Mouse (Mus musculus): ENCODE results near the gene Kcnab1. TPM values are rescaled to one million over a fixed set of nuclear protein-coding genes. Genes with fewer than 3 reads are reported as not detected.
A peak's percentile ranks its signal among the peaks of the same experiment; 100 is the strongest.

Kcnab1 gene
- polyA plus RNA-seq, 2 experiments: 4.2 to 9.2 TPM

DNA sequence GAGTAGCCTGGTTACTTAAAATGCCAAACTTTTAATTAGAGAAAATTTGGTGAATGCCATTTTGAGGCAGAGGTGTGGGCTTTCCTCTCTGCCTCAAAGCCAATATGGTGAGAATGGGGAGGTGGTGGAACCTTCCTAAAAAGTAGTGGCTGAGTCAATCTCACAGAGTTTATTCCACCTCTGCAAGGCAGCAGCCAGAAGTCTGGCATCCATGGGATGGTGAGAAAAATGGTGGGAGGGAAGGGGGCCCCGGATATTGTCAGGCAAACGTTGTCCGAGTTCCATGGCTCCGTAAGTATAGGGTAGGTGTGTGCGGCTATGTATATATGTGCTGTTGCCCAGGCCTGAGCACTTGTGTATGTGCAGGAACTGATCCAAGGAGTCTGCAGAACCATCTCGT, 6.0 kb downstream of the Kcnab1 start:
- no peak for ATAC-seq (ENCODE audit: low FRiP score, low read depth)
- no peak overlapping the region for H3K4me2 ChIP-seq (replicated peaks; ENCODE audit: low read depth, low read length, severe bottlenecking)
- H3K9me3 ChIP-seq (ENCODE audit: control insufficient read depth, low read length): no peaks in the 10 kb centered on the region
- H3K27me3 ChIP-seq (ENCODE audit: control insufficient read depth, insufficient read depth, low read length): no peaks in the 10 kb centered on the region
- no peak overlapping the region for H3K4me3 ChIP-seq (replicated peaks; ENCODE audit: low read length)
- H3K4me1 ChIP-seq (ENCODE audit: control insufficient read depth, insufficient read depth, low read length): peaks cover 10% of the 10 kb centered on the region
- H3K9ac ChIP-seq (ENCODE audit: low read depth, low read length, severe bottlenecking): no peak overlapping the region
- 85% methylated on average over 6 of the region's 6 CpGs for WGBS
- TF ChIP-seq POLR2A (IDR thresholded peaks at IDR 0.05; ENCODE audit: borderline replicate concordance, extremely low read depth, insufficient read depth, insufficient read length): no peak
- no peak overlapping the region for H3K27ac ChIP-seq (replicated peaks; ENCODE audit: low read depth, low read length)
- no peaks in the 10 kb centered on the region for H3K36me3 ChIP-seq (ENCODE audit: control insufficient read depth, insufficient read depth, low read length)
- DNase-seq (ENCODE audit: low spot score): no peak

DNA sequence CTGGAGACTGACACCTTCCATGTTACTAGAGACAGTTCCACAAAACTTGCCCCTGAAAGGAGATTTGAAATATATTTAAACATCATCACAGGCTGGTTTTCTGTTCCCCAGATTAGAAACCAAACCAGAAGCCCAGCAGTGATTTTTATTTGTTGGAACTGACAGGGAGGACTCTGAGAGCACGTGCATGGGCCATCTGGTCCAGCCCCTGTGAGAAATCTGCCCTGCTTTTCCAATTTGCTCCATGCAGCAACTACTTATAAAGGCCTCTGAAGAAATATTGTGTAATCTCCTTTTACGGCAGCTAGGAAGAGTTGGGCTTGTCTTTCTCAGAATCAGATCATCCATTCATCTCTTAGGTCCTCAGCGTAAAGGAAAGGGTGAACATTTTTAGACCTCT, 7.8 kb downstream of the Kcnab1 start:
- Histone ChIP-seq H3K4me3 (replicated peaks; ENCODE audit: low read length) (no peak overlapping the region), H3K9ac (ENCODE audit: low read depth, low read length, severe bottlenecking) (no peak overlapping the region), H3K4me2 (replicated peaks; ENCODE audit: low read depth, low read length, severe bottlenecking) (no peak overlapping the region), H3K27ac (replicated peaks; ENCODE audit: low read depth, low read length) (no peak overlapping the region; the same call in 1 of the 2 replicates), H3K27me3 (ENCODE audit: control insufficient read depth, insufficient read depth, low read length) (no peaks in the 10 kb centered on the region), H3K36me3 (ENCODE audit: control insufficient read depth, insufficient read depth, low read length) (no peaks in the 10 kb centered on the region), H3K9me3 (ENCODE audit: control insufficient read depth, low read length) (no peaks in the 10 kb centered on the region), H3K4me1 (ENCODE audit: control insufficient read depth, insufficient read depth, low read length) (peaks cover 10% of the 10 kb centered on the region)
- no peak for TF ChIP-seq POLR2A (IDR thresholded peaks at IDR 0.05; ENCODE audit: borderline replicate concordance, extremely low read depth, insufficient read depth, insufficient read length)
- ATAC-seq (ENCODE audit: low FRiP score, low read depth) (peak; percentile 67), DNase-seq (ENCODE audit: low spot score) (no peak)
- WGBS: 49% methylated on average over 3 of the region's 3 CpGs

DNA sequence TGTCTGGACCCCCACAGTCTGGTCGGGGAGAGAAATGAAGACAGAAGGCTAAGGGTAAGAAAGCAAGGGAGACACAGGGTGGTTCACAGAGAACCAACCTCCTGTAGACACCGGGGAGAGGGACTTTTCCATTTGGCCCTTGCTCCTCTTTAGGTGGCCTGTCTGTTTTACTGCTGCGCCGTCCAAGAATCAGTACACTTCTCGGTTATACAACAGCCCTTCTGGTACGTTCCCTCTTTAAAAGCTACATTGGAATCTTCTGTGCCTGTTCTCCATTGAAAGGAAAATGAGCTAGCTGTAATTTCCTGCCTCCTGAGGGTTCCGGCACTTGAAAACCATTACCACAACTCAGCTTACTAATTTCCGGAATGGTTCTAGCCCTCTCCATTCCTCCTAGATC, 8.2 kb downstream of the Kcnab1 start:
- Histone ChIP-seq H3K36me3 (ENCODE audit: control insufficient read depth, insufficient read depth, low read length) (no peaks in the 10 kb centered on the region), H3K4me2 (replicated peaks; ENCODE audit: low read depth, low read length, severe bottlenecking) (no peak overlapping the region), H3K27ac (replicated peaks; ENCODE audit: low read depth, low read length) (no peak overlapping the region; the same call in 1 of the 2 replicates), H3K9ac (ENCODE audit: low read depth, low read length, severe bottlenecking) (no peak overlapping the region), H3K4me3 (replicated peaks; ENCODE audit: low read length) (no peak overlapping the region), H3K4me1 (ENCODE audit: control insufficient read depth, insufficient read depth, low read length) (peaks cover 10% of the 10 kb centered on the region), H3K27me3 (ENCODE audit: control insufficient read depth, insufficient read depth, low read length) (no peaks in the 10 kb centered on the region), H3K9me3 (ENCODE audit: control insufficient read depth, low read length) (no peaks in the 10 kb centered on the region)
- no peak for TF ChIP-seq POLR2A (IDR thresholded peaks at IDR 0.05; ENCODE audit: borderline replicate concordance, extremely low read depth, insufficient read depth, insufficient read length)
- 42% methylated on average over 8 of the region's 8 CpGs for WGBS
- ATAC-seq (ENCODE audit: low FRiP score, low read depth): peak; percentile 41; the same call in 1 of the 2 replicates
- DNase-seq (ENCODE audit: low spot score): no peak

DNA sequence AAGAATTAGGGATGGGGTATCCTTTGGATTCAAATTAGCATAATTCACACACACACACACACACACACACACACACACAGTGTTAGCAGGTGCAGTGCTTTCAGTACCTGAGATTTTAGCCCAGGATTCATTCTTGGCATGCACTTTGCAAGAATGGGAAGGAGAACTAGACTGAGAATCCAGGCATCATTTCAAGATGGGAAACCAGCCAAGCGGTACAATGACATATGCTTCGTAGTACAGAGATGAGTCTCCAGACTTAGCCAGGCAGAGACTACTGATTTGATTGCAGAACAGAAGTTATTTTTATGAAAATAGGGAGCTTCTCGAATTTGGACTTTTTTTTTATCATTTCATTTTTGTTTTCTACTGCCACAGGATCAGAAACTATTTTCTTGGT, 15.8 kb downstream of the Kcnab1 start:
- Histone ChIP-seq H3K36me3 (ENCODE audit: control insufficient read depth, insufficient read depth, low read length) (no peaks in the 10 kb centered on the region), H3K27me3 (ENCODE audit: control insufficient read depth, insufficient read depth, low read length) (no peaks in the 10 kb centered on the region), H3K4me3 (replicated peaks; ENCODE audit: low read length) (no peak overlapping the region), H3K9me3 (ENCODE audit: control insufficient read depth, low read length) (no peaks in the 10 kb centered on the region), H3K4me1 (ENCODE audit: control insufficient read depth, insufficient read depth, low read length) (no peaks in the 10 kb centered on the region), H3K9ac (ENCODE audit: low read depth, low read length, severe bottlenecking) (no peak overlapping the region), H3K27ac (replicated peaks; ENCODE audit: low read depth, low read length) (no peak overlapping the region), H3K4me2 (replicated peaks; ENCODE audit: low read depth, low read length, severe bottlenecking) (no peak overlapping the region)
- 68% methylated on average over 3 of the region's 3 CpGs for WGBS
- DNase-seq (ENCODE audit: low spot score): peak; percentile 48
- TF ChIP-seq POLR2A (IDR thresholded peaks at IDR 0.05; ENCODE audit: borderline replicate concordance, extremely low read depth, insufficient read depth, insufficient read length): no peak
- no peak for ATAC-seq (ENCODE audit: low FRiP score, low read depth)

GRCm38 (mm10) chr3:65129625-65130024, 20.4 kb downstream of the Kcnab1 start:
- Histone ChIP-seq H3K9ac (ENCODE audit: low read depth, low read length, severe bottlenecking) (no peak overlapping the region), H3K27me3 (ENCODE audit: control insufficient read depth, insufficient read depth, low read length) (no peaks in the 10 kb centered on the region), H3K4me2 (replicated peaks; ENCODE audit: low read depth, low read length, severe bottlenecking) (no peak overlapping the region), H3K4me3 (replicated peaks; ENCODE audit: low read length) (no peak overlapping the region), H3K9me3 (ENCODE audit: control insufficient read depth, low read length) (no peaks in the 10 kb centered on the region), H3K36me3 (ENCODE audit: control insufficient read depth, insufficient read depth, low read length) (no peaks in the 10 kb centered on the region), H3K27ac (replicated peaks; ENCODE audit: low read depth, low read length) (no peak overlapping the region), H3K4me1 (ENCODE audit: control insufficient read depth, insufficient read depth, low read length) (no peaks in the 10 kb centered on the region)
- DNase-seq (ENCODE audit: low spot score): no peak
- no peak for ATAC-seq (ENCODE audit: low FRiP score, low read depth)
- TF ChIP-seq POLR2A (IDR thresholded peaks at IDR 0.05; ENCODE audit: borderline replicate concordance, extremely low read depth, insufficient read depth, insufficient read length): no peak
- 86% methylated on average over 1 of the region's 1 CpGs for WGBS

DNA sequence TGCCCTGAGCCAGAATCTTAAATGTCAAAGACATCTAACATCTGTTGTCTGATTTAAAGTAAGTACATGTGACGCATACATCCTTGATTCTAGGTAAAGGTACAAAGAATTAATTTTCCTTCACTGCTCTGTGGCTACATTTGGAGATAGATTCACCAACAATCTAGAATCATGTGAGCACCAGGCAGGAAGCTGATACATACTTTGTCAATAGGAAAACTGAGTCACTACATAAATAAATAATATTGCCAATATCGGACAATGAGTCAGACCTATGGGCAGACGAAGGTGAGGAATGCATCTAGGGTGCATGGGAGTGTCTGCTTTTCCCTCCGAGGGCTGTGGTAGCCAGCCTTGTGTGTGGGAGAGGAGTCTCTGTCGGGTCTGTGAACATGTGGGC, 25.7 kb downstream of the Kcnab1 start:
- Histone ChIP-seq H3K27me3 (ENCODE audit: control insufficient read depth, insufficient read depth, low read length) (no peaks in the 10 kb centered on the region), H3K4me2 (replicated peaks; ENCODE audit: low read depth, low read length, severe bottlenecking) (no peak overlapping the region), H3K4me3 (replicated peaks; ENCODE audit: low read length) (no peak overlapping the region), H3K4me1 (ENCODE audit: control insufficient read depth, insufficient read depth, low read length) (no peaks in the 10 kb centered on the region), H3K9me3 (ENCODE audit: control insufficient read depth, low read length) (no peaks in the 10 kb centered on the region), H3K27ac (replicated peaks; ENCODE audit: low read depth, low read length) (no peak overlapping the region), H3K9ac (ENCODE audit: low read depth, low read length, severe bottlenecking) (no peak overlapping the region), H3K36me3 (ENCODE audit: control insufficient read depth, insufficient read depth, low read length) (no peaks in the 10 kb centered on the region)
- TF ChIP-seq POLR2A (IDR thresholded peaks at IDR 0.05; ENCODE audit: borderline replicate concordance, extremely low read depth, insufficient read depth, insufficient read length): no peak
- ATAC-seq (ENCODE audit: low FRiP score, low read depth) (no peak), DNase-seq (ENCODE audit: low spot score) (no peak)
- 73% methylated on average over 5 of the region's 5 CpGs for WGBS
